Mouse (Mus musculus): ENCODE results near the gene Gm20503. TPM values are rescaled to one million over a fixed set of nuclear protein-coding genes. Genes with fewer than 3 reads are reported as not detected.

Gene Gm20503
- total and polyA plus RNA-seq, 3 experiments: 0.13 to 0.70 TPM; not detected in 1

DNA sequence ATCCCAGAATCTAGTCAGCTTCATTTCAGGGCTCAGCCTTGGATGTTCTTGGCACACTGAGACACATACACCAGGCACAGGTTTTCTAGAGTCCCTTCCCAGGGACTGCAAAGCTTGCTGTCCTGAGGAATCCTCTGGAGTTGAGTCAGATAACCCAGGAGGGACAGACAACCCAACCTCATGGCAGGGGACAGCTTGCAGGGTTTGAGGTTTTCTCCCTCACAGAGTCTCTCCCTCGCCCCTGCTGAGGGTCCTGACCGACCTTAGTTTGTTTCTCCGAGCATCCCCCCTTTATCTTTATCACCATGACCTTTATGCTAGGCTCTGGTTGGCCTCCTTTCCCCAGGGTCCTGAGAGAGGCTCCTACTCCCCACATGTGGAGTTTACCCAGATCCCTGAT is 34.5 kb downstream of the Gm20503 start:
- Histone ChIP-seq H3K4me3 (replicated peaks in 1 of 3; ENCODE audit: low read depth in 2 of 3, low read length in 2 of 3, poor library complexity in 1 of 3) (no peak overlapping the region), H3K27me3 (replicated peaks) (no peaks in the 10 kb centered on the region), H3K4me1 (ENCODE audit: control insufficient read depth in 1 of 2, insufficient read depth in 2 of 2) (peaks cover 0 to 36% of the 10 kb centered on the region in 2 experiments; a peak in 2 of 4 replicates), H3K9ac (ENCODE audit: insufficient read depth, low read depth) (no peak overlapping the region), H3K79me2 (replicated peaks; ENCODE audit: control insufficient read depth, extremely low read depth, insufficient read depth, poor library complexity, severe bottlenecking) (no peaks in the 10 kb centered on the region), H3K27ac (ENCODE audit: insufficient read depth, low read depth) (no peak overlapping the region), H3K9me3 (replicated peaks; ENCODE audit: low read length) (peaks cover 4% of the 10 kb centered on the region), H3K36me3 (replicated peaks in 1 of 2; ENCODE audit: control insufficient read depth in 1 of 2, insufficient read depth in 1 of 2, low read length in 1 of 2) (peaks cover 13 to 44% of the 10 kb centered on the region in 2 experiments), H3K4me2 (ENCODE audit: insufficient read depth, low read depth, poor library complexity, severe bottlenecking) (no peak overlapping the region)
- DNase-seq (ENCODE audit: extremely low read depth): no peak
- dilution Hi-C loops (cut with MboI; ENCODE audit: extremely low pct_ligation_motif_present, extremely low pct_unique_long_range_greater_than_20kb, low sequenced_read_pairs) (no loop called here), in situ Hi-C loops (cut with MboI; ENCODE audit: low pct_ligation_motif_present, low pct_unique_long_range_greater_than_20kb, low sequenced_read_pairs) (no loop called here)
- TF ChIP-seq E2F4 (IDR thresholded peaks at IDR 0.05; ENCODE audit: insufficient replicate concordance, low read depth, low read length) (no peak), RCOR1 (conservative IDR thresholded peaks at IDR 0.05; ENCODE audit: low read depth, low read length) (no peak), MEF2A (IDR thresholded peaks at IDR 0.05; ENCODE audit: borderline replicate concordance, low read depth, low read length) (no peak), CTCF (conservative IDR thresholded peaks at IDR 0.05 in 1 of 2, IDR thresholded peaks at IDR 0.05 in 1 of 2; ENCODE audit: low read depth in 2 of 2, low read length in 2 of 2) (no peak), ELF1 (IDR thresholded peaks at IDR 0.05; ENCODE audit: low read depth, low read length) (no peak), CHD1 (IDR thresholded peaks at IDR 0.05; ENCODE audit: low read depth, low read length) (no peak), ZC3H11A (IDR thresholded peaks at IDR 0.05; ENCODE audit: low read depth, low read length) (no peak), MXI1 (IDR thresholded peaks at IDR 0.05; ENCODE audit: low read depth, low read length) (no peak), ZNF384 (IDR thresholded peaks at IDR 0.05; ENCODE audit: low read depth, low read length) (no peak), IRF4 (IDR thresholded peaks at IDR 0.05; ENCODE audit: low read depth, low read length) (no peak), UBTF (IDR thresholded peaks at IDR 0.05; ENCODE audit: low read depth, low read length) (no peak), SIN3A (IDR thresholded peaks at IDR 0.05; ENCODE audit: low read length) (no peak), MAX (IDR thresholded peaks at IDR 0.05; ENCODE audit: low read length) (no peak), POLR2AphosphoS2 (IDR thresholded peaks at IDR 0.05; ENCODE audit: low read depth, low read length) (no peak), MYC (IDR thresholded peaks at IDR 0.05; ENCODE audit: low read depth, low read length) (no peak), ZMIZ1 (IDR thresholded peaks at IDR 0.05; ENCODE audit: low read depth, low read length) (no peak), CHD2 (IDR thresholded peaks at IDR 0.05; ENCODE audit: low read length) (no peak)

DNA sequence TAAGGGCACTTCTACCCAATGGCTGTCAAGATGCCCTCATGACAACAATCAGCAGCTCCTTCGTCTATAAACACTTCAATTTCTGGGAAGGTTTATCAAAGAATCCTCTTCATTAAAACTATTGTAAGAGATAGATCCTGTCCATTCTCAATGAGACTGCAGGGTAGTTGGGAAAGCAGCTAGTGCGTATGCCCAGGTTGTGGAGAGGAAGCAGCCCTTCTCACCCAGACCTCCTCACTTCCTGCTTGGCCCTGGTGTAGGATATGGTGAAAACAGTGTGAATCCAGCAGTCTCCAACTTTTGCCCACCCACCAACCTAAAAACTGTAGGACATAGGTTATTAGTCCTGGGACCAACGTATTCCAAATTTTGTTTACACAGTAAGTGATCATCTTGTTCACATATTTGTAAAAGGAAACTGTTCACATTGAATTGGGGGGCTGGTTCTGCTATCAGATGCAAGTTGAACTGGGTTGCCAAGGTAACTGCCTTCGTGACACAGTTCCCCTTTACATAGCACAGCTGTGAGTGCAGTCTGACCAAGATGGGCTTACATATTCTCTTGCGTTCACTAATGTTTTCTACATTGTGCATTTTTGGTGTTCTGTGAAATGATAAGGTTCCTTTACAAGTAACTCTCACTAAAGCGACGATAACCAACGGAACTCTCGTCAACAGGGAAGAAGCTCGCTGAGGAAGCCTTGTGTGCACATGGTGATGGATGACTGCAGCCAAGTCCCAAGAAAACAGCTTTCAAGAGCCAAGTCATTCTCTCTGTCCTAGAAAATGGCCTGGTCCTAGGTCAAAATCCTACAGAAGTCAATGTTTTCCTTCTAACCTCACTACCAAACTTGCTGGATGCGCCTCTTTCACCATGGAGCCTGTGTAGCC is 37.6 kb downstream of the Gm20503 start:
- H3K9ac ChIP-seq (ENCODE audit: insufficient read depth, low read depth): no peak overlapping the region

More for the DNA sequence above, 37.6 kb downstream of the Gm20503 start:
- Histone ChIP-seq H3K4me2 (ENCODE audit: insufficient read depth, low read depth, poor library complexity, severe bottlenecking) (no peak overlapping the region), H3K9me3 (replicated peaks; ENCODE audit: low read length) (no peaks in the 10 kb centered on the region), H3K36me3 (replicated peaks in 1 of 2; ENCODE audit: control insufficient read depth in 1 of 2, insufficient read depth in 1 of 2, low read length in 1 of 2) (peaks cover 13 to 51% of the 10 kb centered on the region in 2 experiments), H3K4me3 (replicated peaks in 1 of 3; ENCODE audit: low read depth in 2 of 3, low read length in 2 of 3, poor library complexity in 1 of 3) (no peak overlapping the region), H3K79me2 (replicated peaks; ENCODE audit: control insufficient read depth, extremely low read depth, insufficient read depth, poor library complexity, severe bottlenecking) (no peaks in the 10 kb centered on the region), H3K27me3 (replicated peaks) (no peaks in the 10 kb centered on the region), H3K4me1 (ENCODE audit: control insufficient read depth in 1 of 2, insufficient read depth in 2 of 2) (peaks cover 0 to 33% of the 10 kb centered on the region in 2 experiments; a peak in 2 of 4 replicates), H3K27ac (ENCODE audit: insufficient read depth, low read depth) (no peak overlapping the region)
- dilution Hi-C loops (cut with MboI; ENCODE audit: extremely low pct_ligation_motif_present, extremely low pct_unique_long_range_greater_than_20kb, low sequenced_read_pairs): no loop called here
- DNase-seq (ENCODE audit: extremely low read depth): no peak
- no peak for TF ChIP-seq SIN3A (IDR thresholded peaks at IDR 0.05; ENCODE audit: low read length)
- TF ChIP-seq ELF1 (IDR thresholded peaks at IDR 0.05; ENCODE audit: low read depth, low read length): no peak
- TF ChIP-seq ZNF384 (IDR thresholded peaks at IDR 0.05; ENCODE audit: low read depth, low read length): no peak
- no peak for TF ChIP-seq RAD21 (IDR thresholded peaks at IDR 0.05; ENCODE audit: low read depth, low read length)
- in situ Hi-C loops (cut with MboI; ENCODE audit: low pct_ligation_motif_present, low pct_unique_long_range_greater_than_20kb, low sequenced_read_pairs): loop anchor here (10.0 kb wide), 1 partner anchor 46 kb away; the partner anchor contains the start of gene Dnajc25

All from CH12.LX (cell line).